Mouse (Mus musculus) kidney, embryonic 15.5 days (tissue): ENCODE results near the gene Tor1a. TPM values are rescaled to one million over a fixed set of nuclear protein-coding genes. Genes with fewer than 3 reads are reported as not detected.
"Not testable (repeated sequence)": the region's sequence is repeated elsewhere in the genome, so short reads cannot be mapped to it uniquely, and the experiment has no call there.

ENCODE experiments used
- ATAC-seq: fragments of 200-750 bp; cut with Nextera tagmentation; replicated peaks from 2 replicates; pipeline ENCODE4 v1.8.0; 2017; ENCODE audit warnings: moderate TSS enrichment; ENCODE audit not compliant: low FRiP score
- H3K27ac ChIP-seq: fragments of 300-500 bp; sonication (generic); 2 replicates; pipeline ENCODE4 v1.5.1; 2015; ENCODE audit warnings: mild to moderate bottlenecking, inconsistent platforms
- H3K27me3 ChIP-seq: fragments of 300-500 bp; sonication (generic); 2 replicates; pipeline ENCODE4 v1.6.1; 2015; ENCODE audit warnings: inconsistent platforms
- H3K36me3 ChIP-seq: fragments of 300-500 bp; sonication (generic); 2 replicates; pipeline ENCODE4 v1.6.1; 2015; ENCODE audit warnings: inconsistent platforms
- H3K4me1 ChIP-seq: fragments of 300-500 bp; sonication (generic); 2 replicates; pipeline ENCODE4 v1.6.1; 2015; ENCODE audit warnings: inconsistent platforms
- H3K4me2 ChIP-seq: fragments of 300-500 bp; sonication (generic); 2 replicates; pipeline ENCODE4 v1.6.1; 2015; ENCODE audit warnings: moderate library complexity, mild to moderate bottlenecking, inconsistent platforms
- H3K4me3 ChIP-seq: fragments of 300-500 bp; sonication (generic); replicated peaks from 2 replicates; pipeline ENCODE4 v1.5.1; 2015; ENCODE audit warnings: mild to moderate bottlenecking, inconsistent platforms
- H3K9ac ChIP-seq: fragments of 300-500 bp; sonication (generic); 2 replicates; pipeline ENCODE4 v1.6.1; 2015; ENCODE audit warnings: mild to moderate bottlenecking, inconsistent platforms
- H3K9me3 ChIP-seq: fragments of 300-500 bp; sonication (generic); replicated peaks from 2 replicates; pipeline ENCODE4 v1.6.1; 2016; ENCODE audit warnings: inconsistent platforms
- WGBS: fragments of 180-500 bp; shearing (Covaris S2); methylation state at CpG from one replicate; pipeline ENCODE4 v1.1.7; 2015; ENCODE audit warnings: mixed read lengths; 5-methylcytosine and 5-hydroxymethylcytosine counted together
- polyA plus RNA-seq: library from polyadenylated mRNA; unstranded; fragments of >200 nt; fragmentation: Nextera tagmentation; extraction: Ambion mirVana; gene quantifications from 2 replicates; pipeline ENCODE4 v1.2.1, GENCODE M21; 2015

Gene Tor1a
- polyA plus RNA-seq, 1 experiment from 2014 or later = 79.7 TPM

DNA sequence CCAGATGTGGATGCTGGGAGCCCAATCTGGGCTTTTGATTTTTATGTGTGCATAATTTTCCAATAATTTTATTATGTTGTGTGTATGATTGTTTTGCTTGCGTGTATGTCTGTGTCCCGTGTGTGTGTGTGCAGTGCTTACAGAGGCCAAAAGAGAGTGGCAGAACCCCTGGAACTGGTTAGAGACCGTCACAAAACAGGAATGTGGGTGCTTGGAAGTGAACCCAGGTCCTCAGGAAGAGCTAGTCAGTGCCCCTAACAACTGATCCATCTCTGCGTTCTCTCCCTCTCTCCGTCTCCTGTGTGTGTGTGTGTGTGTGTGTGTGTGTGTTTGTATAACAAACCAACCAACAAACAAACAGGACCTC is 15.3 kb downstream of the Tor1a start:
- no peaks in the 10 kb centered on the region for H3K9me3 ChIP-seq
- peaks cover 26% of the 10 kb centered on the region for H3K36me3 ChIP-seq
- WGBS = 30% methylated on average over 5 of the region's 5 CpGs
- H3K9ac ChIP-seq = peak overlapping the region; percentile 89; the same call in 1 of the 2 replicates
- 0 out of 2 replicates have a peak, but pooled peaks cover under 1% of the 10 kb centered on the region for H3K27me3 ChIP-seq
- peak overlapping the region; percentile 95 for H3K27ac ChIP-seq
- H3K4me2 ChIP-seq = peak overlapping the region; percentile 82
- peak; percentile 38 for ATAC-seq
- H3K4me3 ChIP-seq = peak overlapping the region; percentile 93
- H3K4me1 ChIP-seq = peaks cover 34% of the 10 kb centered on the region

DNA sequence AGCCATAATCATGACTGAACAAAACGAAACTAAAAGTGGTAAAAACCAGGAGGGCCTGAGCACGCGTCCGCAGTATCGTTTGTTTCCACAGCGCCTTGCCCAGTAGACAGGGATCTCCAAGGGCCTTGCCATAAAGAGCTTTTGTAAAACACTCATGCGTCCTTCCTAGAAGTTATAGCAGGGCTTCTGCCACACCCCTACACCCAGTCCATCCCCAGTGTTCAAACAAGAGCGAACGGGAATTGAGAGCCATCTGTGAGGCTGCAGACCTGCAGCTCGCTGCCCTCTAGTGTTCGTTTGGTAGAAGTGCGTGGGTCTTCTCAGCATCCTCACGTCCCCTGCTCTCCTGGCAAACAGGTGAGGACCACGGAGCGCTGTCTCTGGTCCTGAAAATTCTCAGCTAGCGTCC is 25.1 kb downstream of the Tor1a start:
- Histone ChIP-seq H3K4me3 (peak overlapping the region; percentile 38), H3K9ac (no peak overlapping the region), H3K4me2 (peak overlapping the region; percentile 53), H3K36me3 (no peaks in the 10 kb centered on the region), H3K4me1 (peaks cover 6% of the 10 kb centered on the region; the same call in 1 of the 2 replicates), H3K9me3 (no peaks in the 10 kb centered on the region), H3K27ac (no peak overlapping the region), H3K27me3 (0 out of 2 replicates have a peak, but pooled peaks cover 4% of the 10 kb centered on the region)
- ATAC-seq = 0 out of 2 replicates have a peak, but pooled peaks have one; percentile 56
- 28% methylated on average over 16 of the region's 16 CpGs for WGBS

GRCm38 (mm10) chr2:30942116-30942515 is 25.6 kb downstream of the Tor1a start:
- not testable (repeated sequence) for H3K4me1 ChIP-seq, H3K36me3 ChIP-seq, H3K4me2 ChIP-seq, H3K9me3 ChIP-seq, H3K4me3 ChIP-seq, H3K9ac ChIP-seq, H3K27me3 ChIP-seq, ATAC-seq, H3K27ac ChIP-seq
- 42% methylated on average over 7 of the region's 7 CpGs for WGBS

DNA sequence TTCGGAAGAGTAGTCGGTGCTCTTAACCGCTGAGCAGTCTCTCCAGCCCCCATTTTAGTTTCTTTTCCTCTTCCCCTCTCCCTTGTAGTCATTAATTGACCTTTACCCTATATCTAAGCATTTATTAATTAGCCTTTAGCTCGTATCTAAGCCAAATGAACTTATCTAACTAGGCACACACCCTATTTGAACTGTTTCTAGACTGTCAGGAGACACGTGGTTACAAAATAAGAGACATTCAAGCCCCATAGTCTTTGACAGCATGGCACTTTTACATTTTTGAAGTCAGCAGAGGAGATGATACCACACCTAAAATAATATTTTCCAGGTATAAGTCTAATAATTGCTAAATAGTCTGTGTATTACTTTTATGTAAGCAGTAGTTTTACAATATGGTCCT is 26.1 kb downstream of the Tor1a start:
- peaks cover 6% of the 10 kb centered on the region; the same call in 1 of the 2 replicates for H3K4me1 ChIP-seq
- H3K4me2 ChIP-seq = no peak overlapping the region

DNA sequence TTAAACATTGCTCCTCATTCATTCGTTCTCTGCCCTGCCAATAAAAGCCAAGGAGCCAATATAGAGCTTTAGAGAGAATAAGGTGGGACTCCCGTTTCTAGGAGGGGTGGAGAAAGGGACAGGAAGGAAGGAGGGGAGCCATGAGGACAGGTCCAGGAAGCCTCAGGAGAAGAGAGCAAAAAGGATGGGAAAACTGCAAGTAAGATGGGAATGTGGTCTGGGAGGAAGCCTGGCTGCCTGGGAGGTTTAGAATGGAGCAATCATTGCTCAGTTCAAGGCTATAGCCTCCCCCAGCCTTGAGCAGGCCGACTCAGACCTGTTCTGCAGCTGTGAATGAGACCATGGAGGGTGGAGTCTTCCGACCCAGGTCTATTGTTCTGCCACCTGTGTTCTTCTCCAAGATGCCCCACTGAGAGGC is 29.1 kb downstream of the Tor1a start:
- ATAC-seq = no peak
- H3K36me3 ChIP-seq = no peaks in the 10 kb centered on the region
- 50% methylated on average over 4 of the region's 4 CpGs for WGBS
- H3K4me3 ChIP-seq = no peak overlapping the region
- no peaks in the 10 kb centered on the region for H3K9me3 ChIP-seq
- H3K27me3 ChIP-seq = peaks cover 4% of the 10 kb centered on the region; the same call in 1 of the 2 replicates
- peaks cover 6% of the 10 kb centered on the region; the same call in 1 of the 2 replicates for H3K4me1 ChIP-seq
- H3K27ac ChIP-seq = no peak overlapping the region
- no peak overlapping the region for H3K9ac ChIP-seq
- H3K4me2 ChIP-seq = no peak overlapping the region

More for the DNA sequence above, 26.1 kb downstream of the Tor1a start:
- H3K9ac ChIP-seq = no peak overlapping the region
- 91% methylated on average over 5 of the region's 5 CpGs for WGBS
- no peaks in the 10 kb centered on the region for H3K9me3 ChIP-seq
- no peak overlapping the region for H3K4me3 ChIP-seq
- H3K27me3 ChIP-seq = no peaks in the 10 kb centered on the region
- no peaks in the 10 kb centered on the region for H3K36me3 ChIP-seq
- no peak overlapping the region for H3K27ac ChIP-seq
- no peak for ATAC-seq

GRCm38 (mm10) chr2:30937731-30938130 is 30.0 kb downstream of the Tor1a start:
- Histone ChIP-seq H3K9me3 (no peaks in the 10 kb centered on the region), H3K27ac (no peak overlapping the region), H3K4me1 (peaks cover 3% of the 10 kb centered on the region; the same call in 1 of the 2 replicates), H3K4me2 (no peak overlapping the region), H3K9ac (no peak overlapping the region), H3K27me3 (peaks cover 4% of the 10 kb centered on the region; the same call in 1 of the 2 replicates), H3K4me3 (no peak overlapping the region), H3K36me3 (no peaks in the 10 kb centered on the region)
- 75% methylated on average over 8 of the region's 8 CpGs for WGBS
- ATAC-seq = no peak

- H3K4me1 ChIP-seq = no peaks in the 10 kb centered on the region
- 83% methylated on average over 3 of the region's 3 CpGs for WGBS
- no peak for ATAC-seq
- no peak overlapping the region for H3K4me2 ChIP-seq
- H3K9me3 ChIP-seq = no peaks in the 10 kb centered on the region
- H3K27ac ChIP-seq = no peak overlapping the region
- H3K9ac ChIP-seq = no peak overlapping the region
- no peak overlapping the region for H3K4me3 ChIP-seq
- H3K36me3 ChIP-seq = no peaks in the 10 kb centered on the region
- H3K27me3 ChIP-seq = peaks cover 4% of the 10 kb centered on the region; the same call in 1 of the 2 replicates
Observed at GRCm38 (mm10) chr2:30936808-30937207, 30.9 kb downstream of the Tor1a start.

GRCm38 (mm10) chr2:30933917-30934450 is 33.7 kb downstream of the Tor1a start:
- Histone ChIP-seq H3K36me3 (no peaks in the 10 kb centered on the region), H3K4me1 (peaks cover 11% of the 10 kb centered on the region), H3K9me3 (no peaks in the 10 kb centered on the region), H3K27me3 (peaks cover 4% of the 10 kb centered on the region; the same call in 1 of the 2 replicates), H3K27ac (no peak overlapping the region), H3K4me2 (no peak overlapping the region), H3K9ac (no peak overlapping the region), H3K4me3 (no peak overlapping the region)
- no peak for ATAC-seq
- WGBS = 24% methylated on average over 7 of the region's 7 CpGs

- Histone ChIP-seq H3K9me3 (no peaks in the 10 kb centered on the region), H3K36me3 (no peaks in the 10 kb centered on the region), H3K27me3 (peaks cover 4% of the 10 kb centered on the region; the same call in 1 of the 2 replicates), H3K4me3 (no peak overlapping the region), H3K4me2 (no peak overlapping the region), H3K4me1 (peaks cover 18% of the 10 kb centered on the region), H3K27ac (no peak overlapping the region), H3K9ac (no peak overlapping the region)
- no peak for ATAC-seq
- 81% methylated on average over 6 of the region's 6 CpGs for WGBS
Observed at GRCm38 (mm10) chr2:30933032-30933431, 34.7 kb downstream of the Tor1a start.

GRCm38 (mm10) chr2:30931922-30932321 is 35.8 kb downstream of the Tor1a start:
- Histone ChIP-seq H3K27ac (no peak overlapping the region), H3K9me3 (no peaks in the 10 kb centered on the region), H3K36me3 (no peaks in the 10 kb centered on the region), H3K27me3 (peaks cover 4% of the 10 kb centered on the region; the same call in 1 of the 2 replicates), H3K4me1 (peaks cover 28% of the 10 kb centered on the region), H3K4me2 (no peak overlapping the region), H3K9ac (no peak overlapping the region), H3K4me3 (no peak overlapping the region)
- ATAC-seq = no peak
- 82% methylated on average over 3 of the region's 3 CpGs for WGBS

- not testable (repeated sequence) for ATAC-seq
- 75% methylated on average over 2 of the region's 2 CpGs for WGBS
Observed at GRCm38 (mm10) chr2:30930846-30931245, 36.9 kb downstream of the Tor1a start.

GRCm38 (mm10) chr2:30929483-30930045 is 38.2 kb downstream of the Tor1a start, which contains the start of gene Ptges:
Gene Ptges, minus strand, starts transcription at chr2:30929863.
- H3K9ac ChIP-seq = no peak within 1 kb of the TSS
- H3K4me1 ChIP-seq = peaks cover 34% of the 10 kb centered on the region
- ATAC-seq = peak; percentile 59
- no peaks in the 10 kb centered on the region for H3K9me3 ChIP-seq
- under 1% methylated on average over 23 of the region's 23 CpGs for WGBS
- no peak within 1 kb of the TSS for H3K27ac ChIP-seq
- H3K4me2 ChIP-seq = peak within 1 kb of the TSS; percentile 57
- H3K4me3 ChIP-seq = peak within 1 kb of the TSS; percentile 23
- no peaks in the 10 kb centered on the region for H3K36me3 ChIP-seq
- no peaks in the 10 kb centered on the region for H3K27me3 ChIP-seq

More at GRCm38 (mm10) chr2:30930846-30931245, 36.9 kb downstream of the Tor1a start:
- not testable (repeated sequence) for H3K4me2 ChIP-seq, H3K27me3 ChIP-seq, H3K9me3 ChIP-seq, H3K9ac ChIP-seq, H3K27ac ChIP-seq, H3K36me3 ChIP-seq, H3K4me3 ChIP-seq
- H3K4me1 ChIP-seq = peaks cover 34% of the 10 kb centered on the region
